Comparison of ENCODE assay signal across 9 mouse cellular contexts in the genomic region with DNA sequence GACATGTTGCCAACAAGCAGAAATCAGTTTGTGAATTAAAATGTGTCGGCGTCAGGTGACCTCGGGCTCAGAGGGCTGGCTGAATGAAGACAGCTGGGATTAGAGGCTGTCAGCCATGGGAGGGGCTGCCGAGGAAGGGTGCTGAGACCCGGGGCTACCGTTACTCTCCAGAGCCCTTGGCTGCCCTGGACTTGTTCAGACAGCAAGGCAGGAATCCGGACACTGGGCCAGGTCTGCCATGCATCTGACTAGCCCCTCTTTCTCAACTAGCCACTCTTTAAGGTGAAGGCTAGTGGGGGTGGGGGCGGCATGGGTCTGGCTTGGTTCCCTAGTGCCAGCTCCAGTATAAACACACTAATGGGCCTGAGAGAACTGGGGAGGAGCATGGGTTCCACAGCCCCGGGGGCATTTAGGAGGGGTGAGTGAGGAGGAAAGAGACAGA. TPM values are rescaled to one million over a fixed set of nuclear protein-coding genes. Genes with fewer than 3 reads are reported as not detected.
DNase-seq lines count a peak whose midpoint lies in the region; ATAC-seq and TF ChIP-seq lines count a peak whose summit lies in the region.
"Had no signal": no experiment of that assay in that cellular context is flagged by ENCODE, and none has a peak within 500 bp of the region (broad histone marks: within the 10 kb centered on the region; RNA-seq: fewer than 3 reads in every experiment).

No protein-coding gene starts in this region.

- intact Hi-C loops in left cerebral cortex, postnatal 4 days (cut with DNase I) = no loop called here
- intact Hi-C loops in left cerebral cortex, postnatal 25 days (cut with DNase I) = no loop called here

- H3K9ac ChIP-seq in embryonic facial prominence, embryonic 11.5 days (replicated peaks; ENCODE audit: low read length) = peak overlapping the region; percentile 22; the same call in 1 of the 2 replicates
- H3K9ac ChIP-seq in intestine, postnatal 0 days (ENCODE audit: low read depth, low read length) = no peak overlapping the region
- 0 out of 2 replicates have a peak overlapping the region, but pooled peaks have one; percentile 6 for H3K9ac ChIP-seq in midbrain, embryonic 15.5 days

- H3K4me3 ChIP-seq in embryonic facial prominence, embryonic 11.5 days (ENCODE audit: low read depth, low read length) = no peak overlapping the region
- peak overlapping the region; percentile 7; the same call in 1 of the 2 replicates for H3K4me3 ChIP-seq in intestine, postnatal 0 days (ENCODE audit: low read depth, low read length)
- peak overlapping the region; percentile 22; the same call in 1 of the 2 replicates for H3K4me3 ChIP-seq in midbrain, embryonic 15.5 days
- H3K4me3 ChIP-seq: erythroblast, embryonic 14.5 days had no signal

- H3K9me3 ChIP-seq in embryonic facial prominence, embryonic 11.5 days (replicated peaks; ENCODE audit: control insufficient read depth, low read length) = no peaks in the 10 kb centered on the region
- no peaks in the 10 kb centered on the region for H3K9me3 ChIP-seq in intestine, postnatal 0 days (ENCODE audit: control insufficient read depth)
- H3K9me3 ChIP-seq in midbrain, embryonic 15.5 days = no peaks in the 10 kb centered on the region

- H3K36me3 ChIP-seq in embryonic facial prominence, embryonic 11.5 days (replicated peaks; ENCODE audit: control insufficient read depth, insufficient read depth, low read depth, low read length) = no peaks in the 10 kb centered on the region
- no peaks in the 10 kb centered on the region for H3K36me3 ChIP-seq in intestine, postnatal 0 days (ENCODE audit: control insufficient read depth, insufficient read depth)
- no peaks in the 10 kb centered on the region for H3K36me3 ChIP-seq in midbrain, embryonic 15.5 days (replicated peaks)

- H3K4me2 ChIP-seq in embryonic facial prominence, embryonic 11.5 days (ENCODE audit: low read depth, low read length) = peak overlapping the region; percentile 21; the same call in 1 of the 2 replicates
- peak overlapping the region; percentile 51 for H3K4me2 ChIP-seq in intestine, postnatal 0 days (replicated peaks; ENCODE audit: low read depth)
- H3K4me2 ChIP-seq in midbrain, embryonic 15.5 days = peak overlapping the region; percentile 47

- ATAC-seq in embryonic facial prominence, embryonic 11.5 days (replicated peaks; ENCODE audit: insufficient number of reproducible peaks, low FRiP score, low TSS enrichment, low read depth) = peak; percentile 73
- no peak for ATAC-seq in intestine, postnatal 0 days
- ATAC-seq in midbrain, embryonic 15.5 days (replicated peaks) = peak; percentile 84

- DNase-seq in left cerebral cortex, postnatal 4 days = peak; percentile 58
- no peak for DNase-seq in left cerebral cortex, postnatal 25 days (ENCODE audit: low spot score in 2 of 2)
- DNase-seq in embryonic facial prominence, embryonic 11.5 days (ENCODE audit: low spot score) = peak; percentile 61
- DNase-seq in layer of hippocampus, adult 9-11 months = no peak
- no peak for DNase-seq in urinary bladder, postnatal 10 days (ENCODE audit: low spot score)
- no peak for DNase-seq in frontal cortex, postnatal 36 days (ENCODE audit: low spot score in 2 of 2)

- WGBS in embryonic facial prominence, embryonic 11.5 days = 13% methylated on average over 9 of the region's 9 CpGs
- WGBS in intestine, postnatal 0 days = 19% methylated on average over 9 of the region's 9 CpGs
- WGBS in midbrain, embryonic 15.5 days = 15% methylated on average over 9 of the region's 9 CpGs

- H3K27me3 ChIP-seq in embryonic facial prominence, embryonic 11.5 days (ENCODE audit: control insufficient read depth, insufficient read depth, low read length) = no peaks in the 10 kb centered on the region
- H3K27me3 ChIP-seq in intestine, postnatal 0 days (replicated peaks; ENCODE audit: control insufficient read depth, insufficient read depth, low read length) = no peaks in the 10 kb centered on the region
- H3K27me3 ChIP-seq in midbrain, embryonic 15.5 days (replicated peaks) = no peaks in the 10 kb centered on the region

- TF ChIP-seq CTCF in intestine, postnatal 0 days (IDR thresholded peaks at IDR 0.05; ENCODE audit: low read depth) = no peak

- H3K27ac ChIP-seq in embryonic facial prominence, embryonic 11.5 days (replicated peaks; ENCODE audit: low read depth, low read length) = no peak overlapping the region
- H3K27ac ChIP-seq in intestine, postnatal 0 days (ENCODE audit: low read depth, low read length) = no peak overlapping the region
- peak overlapping the region; percentile 75 for H3K27ac ChIP-seq in midbrain, embryonic 15.5 days

- H3K4me1 ChIP-seq in embryonic facial prominence, embryonic 11.5 days (ENCODE audit: control insufficient read depth, insufficient read depth, low read length) = peaks cover 3% of the 10 kb centered on the region
- no peaks in the 10 kb centered on the region for H3K4me1 ChIP-seq in intestine, postnatal 0 days (replicated peaks; ENCODE audit: control insufficient read depth, insufficient read depth, low read length)
- H3K4me1 ChIP-seq in midbrain, embryonic 15.5 days = peaks cover 13% of the 10 kb centered on the region

RNA-seq across cellular contexts. Expression of gene Gosr2, which starts 24.4 kb away (rescaled TPM):
- 10 to 100 TPM; 74.3 to 84.6 TPM for total RNA-seq in left cerebral cortex, postnatal 4 days (2021)
- total RNA-seq in left cerebral cortex, postnatal 25 days (2021) = 10 to 100 TPM; 70.8 to 72.4 TPM
- 86.7 and 89.9 TPM in 2 replicates for polyA plus RNA-seq in embryonic facial prominence, embryonic 11.5 days (2014; fragmentation: Nextera tagmentation; extraction: Ambion mirVana)
- 106 and 113 TPM in 2 replicates for polyA plus RNA-seq in intestine, postnatal 0 days (2015; fragmentation: Nextera tagmentation; extraction: Ambion mirVana)
- 90.3 and 92.5 TPM in 2 replicates for polyA plus RNA-seq in midbrain, embryonic 15.5 days (2015; fragmentation: Nextera tagmentation; extraction: Ambion mirVana)

RNA-seq across cellular contexts. Expression of gene Wnt9b, which starts 27.6 kb away (rescaled TPM):
- not detected for total RNA-seq in left cerebral cortex, postnatal 4 days (2021)
- total RNA-seq in left cerebral cortex, postnatal 25 days (2021) = under 1 TPM; 0.07 to 0.30 TPM
- 2.1 and 3.9 TPM in 2 replicates for polyA plus RNA-seq in embryonic facial prominence, embryonic 11.5 days (2014; fragmentation: Nextera tagmentation; extraction: Ambion mirVana)
- polyA plus RNA-seq in intestine, postnatal 0 days (2015; fragmentation: Nextera tagmentation; extraction: Ambion mirVana) = 0.03 and 0.09 TPM in 2 replicates
- 0.95 and 1.3 TPM in 2 replicates for polyA plus RNA-seq in midbrain, embryonic 15.5 days (2015; fragmentation: Nextera tagmentation; extraction: Ambion mirVana)
- polyA plus RNA-seq: erythroblast, embryonic 14.5 days had no signal

RNA-seq across cellular contexts. Expression of gene Wnt3, which starts 51.9 kb away (rescaled TPM):
- total RNA-seq in left cerebral cortex, postnatal 4 days (2021) = 1 to 10 TPM; 2.5 to 2.8 TPM
- 1 to 10 TPM in 1 of 2 experiments, under 1 TPM in 1; 0.92 to 1.4 TPM for total RNA-seq in left cerebral cortex, postnatal 25 days (2021)
- polyA plus RNA-seq in embryonic facial prominence, embryonic 11.5 days (2014; fragmentation: Nextera tagmentation; extraction: Ambion mirVana) = 4.7 and 5.3 TPM in 2 replicates
- polyA plus RNA-seq in intestine, postnatal 0 days (2015; fragmentation: Nextera tagmentation; extraction: Ambion mirVana) = 0.51 and 0.55 TPM in 2 replicates
- 13.1 and 14.8 TPM in 2 replicates for polyA plus RNA-seq in midbrain, embryonic 15.5 days (2015; fragmentation: Nextera tagmentation; extraction: Ambion mirVana)
- polyA plus RNA-seq: erythroblast, embryonic 14.5 days had no signal

Comparison
In these comparisons a context has a peak if more than half of its experiments do, and no peak if none do; other contexts are left out.
1. DNase-seq: peak in left cerebral cortex, postnatal 4 days (single experiment) and embryonic facial prominence, embryonic 11.5 days (single experiment); none in left cerebral cortex, postnatal 25 days (0 of 2), layer of hippocampus, adult 9-11 months (single experiment), urinary bladder, postnatal 10 days (single experiment) and frontal cortex, postnatal 36 days (0 of 2).
2. Peak in every context shown above with its lines, with median percentiles within 50 percentile points of each other: H3K4me2 ChIP-seq.